Mouse (Mus musculus) myocyte (in vitro differentiated cells): ENCODE measurements around the gene Dhx57.

Experiments used
- CEBPB ChIP-seq: IDR thresholded peaks from 2 replicates; pipeline ENCODE4 v1.6.1; 2011; ENCODE audit warnings: mild to moderate bottlenecking, moderate library complexity; ENCODE audit not compliant: poor library complexity, insufficient read depth, severe bottlenecking
- E2F4 ChIP-seq: IDR thresholded peaks from one replicate; pipeline ENCODE4 v1.6.1; 2011; ENCODE audit warnings: mild to moderate bottlenecking, control low read depth, moderate library complexity; ENCODE audit not compliant: insufficient read depth
- MAX ChIP-seq: IDR thresholded peaks from one replicate; pipeline ENCODE4 v1.6.1; 2011; ENCODE audit warnings: low read depth, mild to moderate bottlenecking, control low read depth
- MYOD1 ChIP-seq, 3 experiments: IDR thresholded peaks; one replicate each; pipeline ENCODE4 v1.6.1; 2011; ENCODE audit warnings: control low read depth in 2 of 3, low read depth in 2 of 3, mild to moderate bottlenecking in 2 of 3, moderate library complexity in 1 of 3; ENCODE audit not compliant: insufficient read length in 2 of 3, control insufficient read depth in 1 of 3
- MYOG ChIP-seq, 3 experiments: IDR thresholded peaks; one replicate each; pipeline ENCODE4 v1.6.1; 2011; ENCODE audit warnings: control low read depth in 2 of 3, low read depth in 2 of 3, mild to moderate bottlenecking in 2 of 3; ENCODE audit not compliant: insufficient read length in 2 of 3, control insufficient read depth in 1 of 3, insufficient read depth in 1 of 3
- POLR2A ChIP-seq: IDR thresholded peaks from one replicate; pipeline ENCODE4 v1.6.1; 2011; ENCODE audit warnings: low read depth, mild to moderate bottlenecking, control low read depth, moderate library complexity; ENCODE audit not compliant: insufficient read length
- POLR2AphosphoS2 ChIP-seq: IDR thresholded peaks from one replicate; pipeline ENCODE4 v1.6.1; 2011; ENCODE audit warnings: low read depth, control low read depth; ENCODE audit not compliant: insufficient read length
- REST ChIP-seq: IDR thresholded peaks from one replicate; pipeline ENCODE4 v1.6.1; 2011; ENCODE audit warnings: mild to moderate bottlenecking, control low read depth, moderate library complexity; ENCODE audit not compliant: insufficient read depth, insufficient read length
- SRF ChIP-seq: IDR thresholded peaks from one replicate; pipeline ENCODE4 v1.6.1; 2011; ENCODE audit warnings: low read depth; ENCODE audit not compliant: control insufficient read depth, insufficient read length
- TCF12 ChIP-seq: IDR thresholded peaks from one replicate; pipeline ENCODE4 v1.6.1; 2011; ENCODE audit warnings: mild to moderate bottlenecking, control low read depth; ENCODE audit not compliant: poor library complexity, insufficient read depth, severe bottlenecking
- TCF3 ChIP-seq: IDR thresholded peaks from one replicate; pipeline ENCODE4 v1.6.1; 2011; ENCODE audit warnings: low read depth, control low read depth; ENCODE audit not compliant: insufficient read length
- USF1 ChIP-seq: IDR thresholded peaks from one replicate; pipeline ENCODE4 v1.6.1; 2011; ENCODE audit warnings: low read depth, mild to moderate bottlenecking, control low read depth, moderate library complexity

DNA sequence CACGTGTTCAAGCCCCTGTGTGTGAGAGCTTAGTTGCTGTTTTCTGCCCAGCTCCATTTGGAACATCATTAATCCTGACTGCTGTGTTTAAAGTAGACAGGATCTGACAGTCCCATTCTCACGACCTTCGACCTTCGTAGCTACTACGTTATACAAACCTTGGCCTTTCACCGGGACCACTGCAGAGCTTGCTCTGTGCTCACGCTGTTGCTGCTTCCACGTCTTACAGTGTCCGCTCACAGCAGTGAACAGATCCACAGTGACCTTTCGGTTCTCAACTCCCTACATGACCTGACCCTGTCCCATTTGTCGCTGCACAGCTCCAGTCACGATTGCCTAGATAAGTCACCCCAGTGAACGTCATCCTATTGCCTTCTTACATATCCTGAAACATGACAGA is 47.2 kb downstream of the Dhx57 start:
- TF ChIP-seq POLR2A (no peak), REST (no peak), MYOD1 (IDR thresholded peaks at IDR 0.05; ENCODE audit: control insufficient read depth in 1 of 3, insufficient read length in 2 of 3, low read depth in 2 of 3) (no peak), CEBPB (no peak), E2F4 (no peak), TCF12 (no peak), TCF3 (no peak), MAX (no peak), USF1 (no peak), POLR2AphosphoS2 (no peak), SRF (no peak), MYOG (IDR thresholded peaks at IDR 0.05; ENCODE audit: control insufficient read depth in 1 of 3, insufficient read depth in 1 of 3, insufficient read length in 2 of 3, low read depth in 2 of 3) (no peak)
